Mouse (Mus musculus): ENCODE results near the gene Atp10b. TPM values are rescaled to one million over a fixed set of nuclear protein-coding genes. Genes with fewer than 3 reads are reported as not detected.
A peak's percentile ranks its signal among the peaks of the same experiment; 100 is the strongest.

The Atp10b gene
- polyA plus RNA-seq, 1 experiment from 2014 or later, result 0.28 TPM

DNA sequence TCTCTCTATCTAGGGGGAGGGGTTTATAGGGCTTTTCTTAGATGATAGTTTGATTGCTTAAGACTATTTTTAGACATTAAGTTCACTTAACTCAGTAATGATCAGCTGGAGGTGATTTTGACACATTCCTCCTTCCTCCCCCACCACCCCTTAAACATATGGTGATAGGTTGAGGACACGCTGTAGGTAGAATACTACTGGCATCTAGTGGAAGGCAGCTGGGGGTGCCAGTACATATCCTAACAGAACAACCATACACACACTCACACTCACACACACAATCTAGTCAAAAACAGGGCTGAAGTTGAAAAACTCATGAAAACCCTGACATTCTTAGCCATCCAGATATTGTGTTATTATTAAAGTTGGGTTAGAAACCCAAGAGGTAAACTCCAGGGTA is 5.3 kb downstream of the Atp10b start:
- Histone ChIP-seq H3K9me3 (ENCODE audit: control insufficient read depth, low read length) (no peaks in the 10 kb centered on the region), H3K27ac (ENCODE audit: low read length) (no peak overlapping the region), H3K9ac (ENCODE audit: low read length) (no peak overlapping the region), H3K27me3 (ENCODE audit: control insufficient read depth, insufficient read depth, low read depth, low read length) (no peaks in the 10 kb centered on the region), H3K36me3 (ENCODE audit: control insufficient read depth, insufficient read depth, low read length) (no peaks in the 10 kb centered on the region), H3K4me1 (replicated peaks; ENCODE audit: control insufficient read depth, insufficient read depth, low read length) (no peaks in the 10 kb centered on the region), H3K4me2 (ENCODE audit: low read depth, low read length) (no peak overlapping the region), H3K4me3 (ENCODE audit: low read length) (no peak overlapping the region)
- 67% methylated on average over 1 of the region's 1 CpGs for WGBS
- ATAC-seq (ENCODE audit: low read depth), result no peak

DNA sequence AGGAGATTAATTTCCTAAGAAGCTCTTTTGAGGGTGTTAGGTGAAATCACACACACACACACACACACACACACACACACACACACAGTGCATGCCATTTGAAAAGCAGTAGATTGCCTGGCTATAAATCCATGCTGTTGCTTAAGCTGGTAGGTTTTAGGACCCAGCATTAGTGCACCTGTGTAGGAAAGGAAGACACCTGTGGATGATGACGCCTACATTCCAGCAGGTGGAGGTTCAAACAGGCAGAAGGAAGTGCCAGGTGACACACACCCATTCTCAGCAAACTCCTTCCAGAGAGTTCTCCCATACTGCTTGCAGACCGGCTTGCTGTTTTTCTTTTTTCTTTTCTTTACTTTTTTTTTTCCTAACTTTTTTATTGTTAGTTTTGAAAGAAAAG is 5.7 kb downstream of the Atp10b start:
- ATAC-seq (ENCODE audit: low read depth), result no peak
- Histone ChIP-seq H3K9me3 (ENCODE audit: control insufficient read depth, low read length) (no peaks in the 10 kb centered on the region), H3K4me3 (ENCODE audit: low read length) (no peak overlapping the region), H3K9ac (ENCODE audit: low read length) (no peak overlapping the region), H3K27me3 (ENCODE audit: control insufficient read depth, insufficient read depth, low read depth, low read length) (no peaks in the 10 kb centered on the region), H3K27ac (ENCODE audit: low read length) (no peak overlapping the region), H3K36me3 (ENCODE audit: control insufficient read depth, insufficient read depth, low read length) (no peaks in the 10 kb centered on the region), H3K4me1 (replicated peaks; ENCODE audit: control insufficient read depth, insufficient read depth, low read length) (no peaks in the 10 kb centered on the region), H3K4me2 (ENCODE audit: low read depth, low read length) (no peak overlapping the region)
- 60% methylated on average over 2 of the region's 2 CpGs for WGBS

DNA sequence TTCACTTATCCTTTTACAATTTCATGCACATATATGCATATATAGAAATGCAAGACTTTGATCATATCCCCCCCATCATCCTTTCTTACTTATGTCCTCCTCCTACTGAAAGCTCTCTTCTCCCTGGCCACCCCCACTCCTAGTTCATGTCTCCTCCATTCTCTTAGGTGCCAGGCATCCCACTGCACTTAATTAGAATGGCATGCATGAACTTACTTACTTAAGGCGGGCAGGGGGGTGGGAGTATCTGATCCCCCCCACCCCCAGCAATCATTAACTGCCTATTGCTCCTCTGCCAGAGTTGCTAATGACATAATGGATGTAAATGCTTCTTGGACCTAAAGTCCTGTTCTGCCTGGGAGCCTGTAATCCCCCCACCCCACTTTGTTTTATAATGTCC is 9.1 kb downstream of the Atp10b start:
- Histone ChIP-seq H3K4me3 (ENCODE audit: low read length) (no peak overlapping the region), H3K9ac (ENCODE audit: low read length) (no peak overlapping the region), H3K27me3 (ENCODE audit: control insufficient read depth, insufficient read depth, low read depth, low read length) (no peaks in the 10 kb centered on the region), H3K4me2 (ENCODE audit: low read depth, low read length) (no peak overlapping the region), H3K36me3 (ENCODE audit: control insufficient read depth, insufficient read depth, low read length) (no peaks in the 10 kb centered on the region), H3K27ac (ENCODE audit: low read length) (no peak overlapping the region), H3K9me3 (ENCODE audit: control insufficient read depth, low read length) (no peaks in the 10 kb centered on the region), H3K4me1 (replicated peaks; ENCODE audit: control insufficient read depth, insufficient read depth, low read length) (no peaks in the 10 kb centered on the region)
- WGBS, result 44% methylated on average over 1 of the region's 1 CpGs
- no peak for ATAC-seq (ENCODE audit: low read depth)

- Histone ChIP-seq H3K4me1 (replicated peaks; ENCODE audit: control insufficient read depth, insufficient read depth, low read length) (no peaks in the 10 kb centered on the region), H3K36me3 (ENCODE audit: control insufficient read depth, insufficient read depth, low read length) (no peaks in the 10 kb centered on the region), H3K27me3 (ENCODE audit: control insufficient read depth, insufficient read depth, low read depth, low read length) (no peaks in the 10 kb centered on the region), H3K4me3 (ENCODE audit: low read length) (no peak overlapping the region), H3K4me2 (ENCODE audit: low read depth, low read length) (no peak overlapping the region), H3K27ac (ENCODE audit: low read length) (no peak overlapping the region), H3K9me3 (ENCODE audit: control insufficient read depth, low read length) (no peaks in the 10 kb centered on the region), H3K9ac (ENCODE audit: low read length) (no peak overlapping the region)
- WGBS, result 67% methylated on average over 9 of the region's 9 CpGs
- no peak for ATAC-seq (ENCODE audit: low read depth)
Observed at GRCm38 (mm10) chr11:43160188-43160942, 10.7 kb downstream of the Atp10b start.

DNA sequence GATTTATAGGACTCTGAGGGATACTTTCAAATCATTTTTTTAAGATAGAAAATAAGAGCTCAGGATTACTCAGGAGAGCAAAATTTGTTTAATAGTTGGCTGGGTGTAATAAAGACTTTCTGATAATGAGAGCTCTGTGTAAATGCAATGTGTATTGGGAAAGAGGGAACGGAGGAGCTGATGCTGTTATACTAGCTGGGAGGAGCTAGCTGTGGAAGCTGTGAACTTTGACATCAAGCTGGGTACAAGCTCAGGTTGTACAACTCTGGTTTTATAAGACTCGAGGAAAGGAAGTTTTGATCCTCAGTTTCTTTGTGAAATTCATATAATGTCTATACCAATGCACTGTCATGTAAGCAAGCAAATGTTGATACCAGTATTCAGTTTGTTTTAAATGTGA is 20.9 kb downstream of the Atp10b start:
- no peaks in the 10 kb centered on the region for H3K9me3 ChIP-seq (ENCODE audit: control insufficient read depth, low read length)
- WGBS, result 63% methylated on average over 2 of the region's 2 CpGs
- no peak overlapping the region for H3K4me3 ChIP-seq (ENCODE audit: low read length)
- no peaks in the 10 kb centered on the region for H3K4me1 ChIP-seq (replicated peaks; ENCODE audit: control insufficient read depth, insufficient read depth, low read length)
- no peak overlapping the region for H3K27ac ChIP-seq (ENCODE audit: low read length)
- H3K9ac ChIP-seq (ENCODE audit: low read length), result no peak overlapping the region
- no peaks in the 10 kb centered on the region for H3K36me3 ChIP-seq (ENCODE audit: control insufficient read depth, insufficient read depth, low read length)
- no peak for ATAC-seq (ENCODE audit: low read depth)
- no peak overlapping the region for H3K4me2 ChIP-seq (ENCODE audit: low read depth, low read length)
- H3K27me3 ChIP-seq (ENCODE audit: control insufficient read depth, insufficient read depth, low read depth, low read length), result no peaks in the 10 kb centered on the region

GRCm38 (mm10) chr11:43174359-43175116 is 24.9 kb downstream of the Atp10b start:
- Histone ChIP-seq H3K4me3 (ENCODE audit: low read length) (no peak overlapping the region), H3K4me1 (replicated peaks; ENCODE audit: control insufficient read depth, insufficient read depth, low read length) (no peaks in the 10 kb centered on the region), H3K9ac (ENCODE audit: low read length) (no peak overlapping the region), H3K36me3 (ENCODE audit: control insufficient read depth, insufficient read depth, low read length) (no peaks in the 10 kb centered on the region), H3K4me2 (ENCODE audit: low read depth, low read length) (no peak overlapping the region), H3K27me3 (ENCODE audit: control insufficient read depth, insufficient read depth, low read depth, low read length) (no peaks in the 10 kb centered on the region), H3K27ac (ENCODE audit: low read length) (no peak overlapping the region), H3K9me3 (ENCODE audit: control insufficient read depth, low read length) (no peaks in the 10 kb centered on the region)
- no peak for ATAC-seq (ENCODE audit: low read depth)
- WGBS, result 60% methylated on average over 6 of the region's 6 CpGs

DNA sequence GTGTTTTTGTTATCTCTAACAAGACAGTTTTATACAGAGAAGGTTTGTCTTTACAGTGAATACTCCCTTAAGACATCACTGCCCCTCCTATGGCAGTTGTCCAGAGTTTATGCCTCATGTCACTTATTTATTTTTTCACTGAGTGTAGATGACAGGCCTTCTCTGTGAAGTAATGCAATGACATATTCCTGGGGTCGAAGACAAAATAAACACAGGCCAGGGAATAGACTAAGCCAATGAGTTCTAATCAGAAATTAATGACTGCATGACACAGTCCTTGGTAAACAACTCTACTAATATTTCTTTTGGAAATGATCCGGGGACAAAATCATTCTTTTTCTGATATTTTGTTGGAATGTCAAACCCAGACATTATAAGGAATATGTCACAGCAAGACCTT is 32.7 kb downstream of the Atp10b start:
- Histone ChIP-seq H3K4me2 (ENCODE audit: low read depth, low read length) (no peak overlapping the region), H3K27ac (ENCODE audit: low read length) (no peak overlapping the region), H3K27me3 (ENCODE audit: control insufficient read depth, insufficient read depth, low read depth, low read length) (no peaks in the 10 kb centered on the region; the same call in none of the 2 replicates)

GRCm38 (mm10) chr11:43182816-43183215 is 33.1 kb downstream of the Atp10b start:
- H3K9me3 ChIP-seq (ENCODE audit: control insufficient read depth, low read length), result no peaks in the 10 kb centered on the region
- no peak overlapping the region for H3K4me3 ChIP-seq (ENCODE audit: low read length)
- H3K4me2 ChIP-seq (ENCODE audit: low read depth, low read length), result no peak overlapping the region
- 33% methylated on average over 1 of the region's 1 CpGs for WGBS
- no peaks in the 10 kb centered on the region; the same call in none of the 2 replicates for H3K27me3 ChIP-seq (ENCODE audit: control insufficient read depth, insufficient read depth, low read depth, low read length)
- ATAC-seq (ENCODE audit: low read depth), result peak; percentile 80
- 0 out of 2 replicates have a peak overlapping the region, but pooled peaks have one; percentile 24 for H3K27ac ChIP-seq (ENCODE audit: low read length)
- no peak overlapping the region for H3K9ac ChIP-seq (ENCODE audit: low read length)
- H3K4me1 ChIP-seq (replicated peaks; ENCODE audit: control insufficient read depth, insufficient read depth, low read length), result peaks cover 3% of the 10 kb centered on the region
- H3K36me3 ChIP-seq (ENCODE audit: control insufficient read depth, insufficient read depth, low read length), result no peaks in the 10 kb centered on the region

More for the DNA sequence above, 32.7 kb downstream of the Atp10b start:
- WGBS, result 24% methylated on average over 2 of the region's 2 CpGs
- ATAC-seq (ENCODE audit: low read depth), result peak; percentile 96
- H3K9ac ChIP-seq (ENCODE audit: low read length), result no peak overlapping the region
- H3K4me1 ChIP-seq (replicated peaks; ENCODE audit: control insufficient read depth, insufficient read depth, low read length), result peaks cover 3% of the 10 kb centered on the region
- no peaks in the 10 kb centered on the region for H3K9me3 ChIP-seq (ENCODE audit: control insufficient read depth, low read length)
- H3K4me3 ChIP-seq (ENCODE audit: low read length), result no peak overlapping the region
- no peaks in the 10 kb centered on the region for H3K36me3 ChIP-seq (ENCODE audit: control insufficient read depth, insufficient read depth, low read length)

- Histone ChIP-seq H3K36me3 (ENCODE audit: control insufficient read depth, insufficient read depth, low read length) (no peaks in the 10 kb centered on the region), H3K27ac (ENCODE audit: low read length) (no peak overlapping the region), H3K4me3 (ENCODE audit: low read length) (no peak overlapping the region), H3K9ac (ENCODE audit: low read length) (no peak overlapping the region), H3K9me3 (ENCODE audit: control insufficient read depth, low read length) (no peaks in the 10 kb centered on the region), H3K27me3 (ENCODE audit: control insufficient read depth, insufficient read depth, low read depth, low read length) (no peaks in the 10 kb centered on the region; the same call in none of the 2 replicates), H3K4me2 (ENCODE audit: low read depth, low read length) (no peak overlapping the region), H3K4me1 (replicated peaks; ENCODE audit: control insufficient read depth, insufficient read depth, low read length) (peaks cover 3% of the 10 kb centered on the region)
- 61% methylated on average over 4 of the region's 4 CpGs for WGBS
- no peak for ATAC-seq (ENCODE audit: low read depth)
Observed at GRCm38 (mm10) chr11:43183457-43183856, 33.8 kb downstream of the Atp10b start.
